ENCODE assay signal across 8 mouse cellular contexts in genomic region chr8:26698580-26698979, GRCm38 (mm10).
DNase-seq lines count a peak whose midpoint lies in the region; ATAC-seq lines count a peak whose summit lies in the region.

No protein-coding gene starts in this region.

- H3K4me3 ChIP-seq in liver, embryonic 16.5 days (ENCODE audit: low read depth, low read length): no peak overlapping the region
- H3K4me3 ChIP-seq in stomach, embryonic 14.5 days (ENCODE audit: low read depth, low read length): no peak overlapping the region
- no peak overlapping the region for H3K4me3 ChIP-seq in hindbrain, embryonic 11.5 days (ENCODE audit: low read depth, low read length)
- H3K4me3 ChIP-seq in midbrain, embryonic 11.5 days (ENCODE audit: low read depth, low read length): no peak overlapping the region
- H3K4me3 ChIP-seq in forebrain, embryonic 13.5 days: no peak overlapping the region

- ATAC-seq in common myeloid progenitor, adult 5-6 weeks (replicated peaks; ENCODE audit: low read depth, poor library complexity, severe bottlenecking): peak; percentile 93
- peak; percentile 39; the same call in 1 of the 2 replicates for ATAC-seq in liver, embryonic 16.5 days (ENCODE audit: low read depth)
- 0 out of 2 replicates have a peak, but pooled peaks have one; percentile 49 for ATAC-seq in stomach, embryonic 14.5 days (ENCODE audit: insufficient number of reproducible peaks, insufficient read depth, low FRiP score, low read depth)
- no peak for ATAC-seq in hindbrain, embryonic 11.5 days (ENCODE audit: low FRiP score)
- ATAC-seq in midbrain, embryonic 11.5 days (ENCODE audit: low FRiP score): no peak
- no peak for ATAC-seq in forebrain, embryonic 13.5 days

- H3K9me3 ChIP-seq in liver, embryonic 16.5 days (replicated peaks; ENCODE audit: control insufficient read depth, low read length): no peaks in the 10 kb centered on the region
- no peaks in the 10 kb centered on the region for H3K9me3 ChIP-seq in stomach, embryonic 14.5 days (ENCODE audit: control insufficient read depth, low read depth, low read length)
- H3K9me3 ChIP-seq in hindbrain, embryonic 11.5 days (ENCODE audit: control insufficient read depth, low read length): no peaks in the 10 kb centered on the region
- no peaks in the 10 kb centered on the region for H3K9me3 ChIP-seq in midbrain, embryonic 11.5 days (ENCODE audit: control insufficient read depth, low read length)
- H3K9me3 ChIP-seq in forebrain, embryonic 13.5 days (replicated peaks): 0 out of 2 replicates have a peak, but pooled peaks cover 5% of the 10 kb centered on the region

- H3K9ac ChIP-seq in liver, embryonic 16.5 days (ENCODE audit: low read depth, low read length): no peak overlapping the region
- no peak overlapping the region for H3K9ac ChIP-seq in stomach, embryonic 14.5 days (replicated peaks; ENCODE audit: low read depth, low read length)
- H3K9ac ChIP-seq in hindbrain, embryonic 11.5 days (ENCODE audit: low read depth, low read length): no peak overlapping the region
- H3K9ac ChIP-seq in midbrain, embryonic 11.5 days (ENCODE audit: low read length): no peak overlapping the region
- H3K9ac ChIP-seq in forebrain, embryonic 13.5 days: no peak overlapping the region

- H3K36me3 ChIP-seq in liver, embryonic 16.5 days (ENCODE audit: control insufficient read depth, insufficient read depth): no peaks in the 10 kb centered on the region
- H3K36me3 ChIP-seq in stomach, embryonic 14.5 days (ENCODE audit: control insufficient read depth, insufficient read depth, low read length): no peaks in the 10 kb centered on the region
- H3K36me3 ChIP-seq in hindbrain, embryonic 11.5 days (ENCODE audit: control insufficient read depth, insufficient read depth, low read length): no peaks in the 10 kb centered on the region
- no peaks in the 10 kb centered on the region for H3K36me3 ChIP-seq in midbrain, embryonic 11.5 days (ENCODE audit: control insufficient read depth, insufficient read depth, low read length)
- H3K36me3 ChIP-seq in forebrain, embryonic 13.5 days (ENCODE audit: poor library complexity, severe bottlenecking): no peaks in the 10 kb centered on the region

- no peaks in the 10 kb centered on the region for H3K4me1 ChIP-seq in liver, embryonic 16.5 days (ENCODE audit: control insufficient read depth, low read depth, low read length)
- no peaks in the 10 kb centered on the region for H3K4me1 ChIP-seq in stomach, embryonic 14.5 days (ENCODE audit: control insufficient read depth, insufficient read depth, low read length)
- no peaks in the 10 kb centered on the region for H3K4me1 ChIP-seq in hindbrain, embryonic 11.5 days (replicated peaks; ENCODE audit: control insufficient read depth, insufficient read depth, low read length)
- H3K4me1 ChIP-seq in midbrain, embryonic 11.5 days (ENCODE audit: control insufficient read depth, insufficient read depth, low read length): no peaks in the 10 kb centered on the region
- no peaks in the 10 kb centered on the region for H3K4me1 ChIP-seq in forebrain, embryonic 13.5 days

- H3K27ac ChIP-seq in liver, embryonic 16.5 days (ENCODE audit: low read length): no peak overlapping the region
- H3K27ac ChIP-seq in stomach, embryonic 14.5 days (ENCODE audit: low read length): no peak overlapping the region
- no peak overlapping the region for H3K27ac ChIP-seq in hindbrain, embryonic 11.5 days (ENCODE audit: low read depth, low read length)
- no peak overlapping the region for H3K27ac ChIP-seq in midbrain, embryonic 11.5 days (ENCODE audit: low read depth, low read length)
- H3K27ac ChIP-seq in forebrain, embryonic 13.5 days: no peak overlapping the region

- 16% methylated on average over 7 of the region's 7 CpGs for WGBS in liver, embryonic 16.5 days (ENCODE audit: insufficient replicate concordance)
- 40% methylated on average over 7 of the region's 7 CpGs for WGBS in stomach, embryonic 14.5 days
- 75% methylated on average over 7 of the region's 7 CpGs for WGBS in hindbrain, embryonic 11.5 days
- WGBS in midbrain, embryonic 11.5 days: 70% methylated on average over 7 of the region's 7 CpGs
- WGBS in forebrain, embryonic 13.5 days: 69% methylated on average over 7 of the region's 7 CpGs

- H3K4me2 ChIP-seq in liver, embryonic 16.5 days (ENCODE audit: low read depth, low read length): no peak overlapping the region
- H3K4me2 ChIP-seq in stomach, embryonic 14.5 days (replicated peaks; ENCODE audit: low read depth, low read length): no peak overlapping the region
- no peak overlapping the region for H3K4me2 ChIP-seq in hindbrain, embryonic 11.5 days (replicated peaks; ENCODE audit: low read depth, low read length)
- no peak overlapping the region for H3K4me2 ChIP-seq in midbrain, embryonic 11.5 days
- H3K4me2 ChIP-seq in forebrain, embryonic 13.5 days: no peak overlapping the region

- DNase-seq in layer of hippocampus, adult 9-11 months: peak; percentile 80
- DNase-seq in layer of hippocampus, adult 18-20 months (ENCODE audit: low spot score in 2 of 2): no peak
- DNase-seq in hindbrain, embryonic 11.5 days (ENCODE audit: low spot score): no peak
- DNase-seq in midbrain, embryonic 11.5 days (ENCODE audit: low spot score, missing footprints): no peak

- no peaks in the 10 kb centered on the region for H3K27me3 ChIP-seq in liver, embryonic 16.5 days (ENCODE audit: control insufficient read depth, insufficient read depth, low read depth, low read length)
- H3K27me3 ChIP-seq in stomach, embryonic 14.5 days (ENCODE audit: control insufficient read depth, insufficient read depth, low read length): no peaks in the 10 kb centered on the region
- no peaks in the 10 kb centered on the region; the same call in 1 of the 2 replicates for H3K27me3 ChIP-seq in hindbrain, embryonic 11.5 days (ENCODE audit: control insufficient read depth, insufficient read depth, low read length)
- H3K27me3 ChIP-seq in midbrain, embryonic 11.5 days (ENCODE audit: control insufficient read depth, insufficient read depth, low read length): no peaks in the 10 kb centered on the region
- 0 out of 2 replicates have a peak, but pooled peaks cover 3% of the 10 kb centered on the region for H3K27me3 ChIP-seq in forebrain, embryonic 13.5 days

Comparison
In these comparisons a context has a peak if more than half of its experiments do, and no peak if none do; other contexts are left out.
1. ATAC-seq: peak in common myeloid progenitor, adult 5-6 weeks (single experiment), liver, embryonic 16.5 days (single experiment) and stomach, embryonic 14.5 days (single experiment); none in hindbrain, embryonic 11.5 days (single experiment), midbrain, embryonic 11.5 days (single experiment) and forebrain, embryonic 13.5 days (single experiment).